Mouse (Mus musculus): ENCODE measurements around the gene Dpep3. TPM values are rescaled to one million over a fixed set of nuclear protein-coding genes. Genes with fewer than 3 reads are reported as not detected.
"Not testable (repeated sequence)": the region's sequence is repeated elsewhere in the genome, so short reads cannot be mapped to it uniquely, and the experiment has no call there.

Dpep3 gene
- polyA plus RNA-seq, 2 experiments, result 0.11 TPM; not detected in 1

DNA sequence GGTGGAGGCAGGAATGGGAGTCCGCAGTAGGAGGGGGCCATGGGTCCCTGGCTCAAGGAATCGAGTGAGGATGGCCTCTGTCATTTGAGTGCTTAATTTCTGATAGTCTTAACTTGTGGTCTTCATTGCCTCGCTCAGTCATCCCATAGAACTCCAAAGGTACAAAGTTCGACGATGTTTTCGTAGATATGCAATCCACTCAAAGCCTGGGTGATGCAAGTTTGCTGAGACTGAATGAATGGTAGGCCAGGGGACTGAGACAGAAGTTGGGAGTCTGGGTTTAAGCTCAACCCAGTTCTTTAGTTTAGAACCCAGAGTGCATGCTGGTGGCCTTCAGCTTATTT is 32.4 kb upstream of the Dpep3 start, which contains the start of gene Ddx28:
Gene Ddx28, minus strand, starts transcription at position 240 of the 344 bp plus-strand sequence.
- no peak for ATAC-seq (ENCODE audit: low FRiP score, low read depth)
- H3K9me3 ChIP-seq (ENCODE audit: control insufficient read depth, low read length), result no peaks in the 10 kb centered on the region
- peaks cover 10% of the 10 kb centered on the region for H3K4me1 ChIP-seq (ENCODE audit: control insufficient read depth, insufficient read depth, low read length)
- DNase-seq (ENCODE audit: low spot score), result no peak
- H3K4me2 ChIP-seq (replicated peaks; ENCODE audit: low read depth, low read length, severe bottlenecking), result peak within 1 kb of the TSS; percentile 92
- peak within 1 kb of the TSS; percentile 91 for H3K9ac ChIP-seq (ENCODE audit: low read depth, low read length, severe bottlenecking)
- 5% methylated on average over 6 of the region's 6 CpGs for WGBS
- 0 out of 2 replicates have a peak, but pooled peaks cover 4% of the 10 kb centered on the region for H3K36me3 ChIP-seq (ENCODE audit: control insufficient read depth, insufficient read depth, low read length)
- peak within 1 kb of the TSS; percentile 95 for H3K4me3 ChIP-seq (replicated peaks; ENCODE audit: low read length)
- no peak within 1 kb of the TSS for H3K27ac ChIP-seq (replicated peaks; ENCODE audit: low read depth, low read length)
- H3K27me3 ChIP-seq (ENCODE audit: control insufficient read depth, insufficient read depth, low read length), result no peaks in the 10 kb centered on the region
- no peak for TF ChIP-seq POLR2A (IDR thresholded peaks at IDR 0.05; ENCODE audit: borderline replicate concordance, extremely low read depth, insufficient read depth, insufficient read length)

- Histone ChIP-seq H3K9ac (ENCODE audit: low read depth, low read length, severe bottlenecking) (peak overlapping the region; percentile 91), H3K36me3 (ENCODE audit: control insufficient read depth, insufficient read depth, low read length) (0 out of 2 replicates have a peak, but pooled peaks cover 4% of the 10 kb centered on the region), H3K4me1 (ENCODE audit: control insufficient read depth, insufficient read depth, low read length) (peaks cover 10% of the 10 kb centered on the region), H3K27ac (replicated peaks; ENCODE audit: low read depth, low read length) (no peak overlapping the region), H3K27me3 (ENCODE audit: control insufficient read depth, insufficient read depth, low read length) (no peaks in the 10 kb centered on the region), H3K4me3 (replicated peaks; ENCODE audit: low read length) (peak overlapping the region; percentile 95), H3K4me2 (replicated peaks; ENCODE audit: low read depth, low read length, severe bottlenecking) (peak overlapping the region; percentile 92), H3K9me3 (ENCODE audit: control insufficient read depth, low read length) (no peaks in the 10 kb centered on the region)
- ATAC-seq (ENCODE audit: low FRiP score, low read depth) (peak; percentile 95), DNase-seq (ENCODE audit: low spot score) (peak; percentile 90)
- TF ChIP-seq POLR2A (IDR thresholded peaks at IDR 0.05; ENCODE audit: borderline replicate concordance, extremely low read depth, insufficient read depth, insufficient read length), result peak; percentile 77; the same call in 1 of the 2 replicates
- WGBS, result 3% methylated on average over 71 of the region's 74 CpGs
These were observed 31.8 kb upstream of the Dpep3 start for GRCm38 (mm10) chr8:106010748-106011642.

GRCm38 (mm10) chr8:106007891-106008290 is 28.7 kb upstream of the Dpep3 start:
- WGBS, result 61% methylated on average over 3 of the region's 3 CpGs
- H3K9me3 ChIP-seq (ENCODE audit: control insufficient read depth, low read length); H3K27me3 ChIP-seq (ENCODE audit: control insufficient read depth, insufficient read depth, low read length); H3K4me2 ChIP-seq (replicated peaks; ENCODE audit: low read depth, low read length, severe bottlenecking); H3K9ac ChIP-seq (ENCODE audit: low read depth, low read length, severe bottlenecking); H3K27ac ChIP-seq (replicated peaks; ENCODE audit: low read depth, low read length); H3K4me1 ChIP-seq (ENCODE audit: control insufficient read depth, insufficient read depth, low read length); DNase-seq (ENCODE audit: low spot score); ATAC-seq (ENCODE audit: low FRiP score, low read depth); H3K4me3 ChIP-seq (replicated peaks; ENCODE audit: low read length); H3K36me3 ChIP-seq (ENCODE audit: control insufficient read depth, insufficient read depth, low read length): not testable (repeated sequence)

- Histone ChIP-seq H3K27ac (replicated peaks; ENCODE audit: low read depth, low read length) (no peak overlapping the region), H3K4me3 (replicated peaks; ENCODE audit: low read length) (no peak overlapping the region), H3K4me2 (replicated peaks; ENCODE audit: low read depth, low read length, severe bottlenecking) (no peak overlapping the region), H3K4me1 (ENCODE audit: control insufficient read depth, insufficient read depth, low read length) (peaks cover 10% of the 10 kb centered on the region), H3K9me3 (ENCODE audit: control insufficient read depth, low read length) (no peaks in the 10 kb centered on the region), H3K9ac (ENCODE audit: low read depth, low read length, severe bottlenecking) (no peak overlapping the region), H3K27me3 (ENCODE audit: control insufficient read depth, insufficient read depth, low read length) (no peaks in the 10 kb centered on the region), H3K36me3 (ENCODE audit: control insufficient read depth, insufficient read depth, low read length) (no peaks in the 10 kb centered on the region)
- TF ChIP-seq POLR2A (IDR thresholded peaks at IDR 0.05; ENCODE audit: borderline replicate concordance, extremely low read depth, insufficient read depth, insufficient read length), result no peak
- DNase-seq (ENCODE audit: low spot score) (no peak), ATAC-seq (ENCODE audit: low FRiP score, low read depth) (no peak)
- WGBS, result 77% methylated on average over 3 of the region's 3 CpGs
These were observed 27.9 kb upstream of the Dpep3 start for GRCm38 (mm10) chr8:106007135-106007534.

- TF ChIP-seq POLR2A (IDR thresholded peaks at IDR 0.05; ENCODE audit: borderline replicate concordance, extremely low read depth, insufficient read depth, insufficient read length), result no peak
These were observed 27.2 kb upstream of the Dpep3 start for GRCm38 (mm10) chr8:106006413-106006812.

More at GRCm38 (mm10) chr8:106006413-106006812, 27.2 kb upstream of the Dpep3 start:
- Histone ChIP-seq H3K4me3 (replicated peaks; ENCODE audit: low read length) (no peak overlapping the region), H3K9me3 (ENCODE audit: control insufficient read depth, low read length) (no peaks in the 10 kb centered on the region), H3K4me2 (replicated peaks; ENCODE audit: low read depth, low read length, severe bottlenecking) (no peak overlapping the region), H3K4me1 (ENCODE audit: control insufficient read depth, insufficient read depth, low read length) (peaks cover 10% of the 10 kb centered on the region), H3K27ac (replicated peaks; ENCODE audit: low read depth, low read length) (no peak overlapping the region), H3K27me3 (ENCODE audit: control insufficient read depth, insufficient read depth, low read length) (no peaks in the 10 kb centered on the region), H3K36me3 (ENCODE audit: control insufficient read depth, insufficient read depth, low read length) (no peaks in the 10 kb centered on the region), H3K9ac (ENCODE audit: low read depth, low read length, severe bottlenecking) (no peak overlapping the region)
- 90% methylated on average over 4 of the region's 4 CpGs for WGBS
- ATAC-seq (ENCODE audit: low FRiP score, low read depth), result no peak
- DNase-seq (ENCODE audit: low spot score), result no peak

Data from limb, embryonic 14.5 days (tissue).